Mouse (Mus musculus) CH12.LX (cell line): ENCODE data around the gene Aimp1. TPM values are rescaled to one million over a fixed set of nuclear protein-coding genes. Genes with fewer than 3 reads are reported as not detected.

Source experiments
- DNase-seq: peaks from one replicate; pipeline ENCODE4 v3.0.0-alpha.2; 2013; ENCODE audit errors: extremely low read depth
- H3K27ac ChIP-seq: 2 replicates; pipeline ENCODE4 v1.5.1; 2012; ENCODE audit warnings: low read depth, mild to moderate bottlenecking, control low read depth, moderate library complexity; ENCODE audit not compliant: insufficient read depth
- H3K27me3 ChIP-seq: replicated peaks from 2 replicates; pipeline ENCODE3; 2012; ENCODE audit warnings: inconsistent platforms
- H3K36me3 ChIP-seq, 2 experiments: replicated peaks in 1 of 2; 2 replicates each; pipeline versions ENCODE3 to v1.6.1; 2012; ENCODE audit warnings: inconsistent platforms in 1 of 2, low read length in 1 of 2, mild to moderate bottlenecking in 1 of 2, mixed read lengths in 1 of 2, moderate library complexity in 1 of 2; ENCODE audit not compliant: control insufficient read depth in 1 of 2, insufficient read depth in 1 of 2
- H3K4me1 ChIP-seq, 2 experiments: 2 replicates each; pipeline ENCODE4 v1.6.1; 2012; ENCODE audit warnings: inconsistent platforms in 1 of 2, moderate library complexity in 1 of 2; ENCODE audit not compliant: insufficient read depth in 2 of 2, control insufficient read depth in 1 of 2
- H3K4me2 ChIP-seq: 2 replicates; pipeline ENCODE4 v1.6.1; 2012; ENCODE audit warnings: low read depth, mild to moderate bottlenecking, control low read depth; ENCODE audit not compliant: poor library complexity, insufficient read depth, severe bottlenecking
- H3K4me3 ChIP-seq, 3 experiments: fragments of 150-350 bp in 1 of 3; sonication (generic) in 1 of 3; replicated peaks in 1 of 3; 2 replicates each; pipeline versions ENCODE3 to v1.5.1; 2011 to 2012; ENCODE audit warnings: low read depth in 2 of 3, low read length in 2 of 3, mild to moderate bottlenecking in 2 of 3, moderate library complexity in 2 of 3, control low read depth in 1 of 3, improper control_type of control experiment in 1 of 3, inconsistent platforms in 1 of 3, mixed read lengths in 1 of 3; ENCODE audit not compliant: poor library complexity in 1 of 3
- H3K79me2 ChIP-seq: replicated peaks from 2 replicates; pipeline ENCODE4 v1.6.1; 2012; ENCODE audit warnings: mild to moderate bottlenecking, moderate library complexity; ENCODE audit not compliant: control insufficient read depth, poor library complexity, insufficient read depth, severe bottlenecking; ENCODE audit errors: extremely low read depth
- H3K9ac ChIP-seq: 2 replicates; pipeline ENCODE4 v1.6.1; 2012; ENCODE audit warnings: low read depth, mild to moderate bottlenecking, control low read depth, moderate library complexity; ENCODE audit not compliant: insufficient read depth
- H3K9me3 ChIP-seq: replicated peaks from 2 replicates; pipeline ENCODE3; 2012; ENCODE audit warnings: low read length, inconsistent platforms, mixed read lengths
- CHD2 ChIP-seq: IDR thresholded peaks from 2 replicates; pipeline ENCODE4 v1.6.1; 2011; ENCODE audit warnings: low read length, improper control_type of control experiment
- CTCF ChIP-seq, 2 experiments: IDR thresholded peaks in 1 of 2; conservative IDR thresholded peaks in 1 of 2; 2 replicates each; pipeline ENCODE4 v1.5.1; 2011 to 2012; ENCODE audit warnings: low read depth in 2 of 2, low read length in 2 of 2, improper control_type of control experiment in 1 of 2, inconsistent platforms in 1 of 2, mild to moderate bottlenecking in 1 of 2, moderate library complexity in 1 of 2
- ELF1 ChIP-seq: IDR thresholded peaks from 2 replicates; pipeline ENCODE4 v1.6.1; 2014; ENCODE audit warnings: low read depth, mild to moderate bottlenecking, inconsistent platforms, low read length, improper control_type of control experiment
- EP300 ChIP-seq: IDR thresholded peaks from 2 replicates; pipeline ENCODE4 v1.6.1; 2011; ENCODE audit warnings: low read length, improper control_type of control experiment
- ETS1 ChIP-seq: conservative IDR thresholded peaks from 2 replicates; pipeline ENCODE4 v1.6.1; 2012; ENCODE audit warnings: low read depth, mild to moderate bottlenecking, inconsistent platforms, low read length, improper control_type of control experiment, moderate library complexity
- GABPA ChIP-seq: IDR thresholded peaks from 2 replicates; pipeline ENCODE4 v1.6.1; 2012; ENCODE audit warnings: low read depth, low read length, improper control_type of control experiment, inconsistent platforms; ENCODE audit not compliant: insufficient replicate concordance
- HCFC1 ChIP-seq: IDR thresholded peaks from 2 replicates; pipeline ENCODE4 v1.6.1; 2012; ENCODE audit warnings: low read depth, mild to moderate bottlenecking, inconsistent platforms, low read length, improper control_type of control experiment
- IRF4 ChIP-seq: IDR thresholded peaks from 2 replicates; pipeline ENCODE4 v1.6.1; 2014; ENCODE audit warnings: low read depth, mild to moderate bottlenecking, inconsistent platforms, low read length, improper control_type of control experiment
- JUN ChIP-seq: IDR thresholded peaks from 2 replicates; pipeline ENCODE4 v1.6.1; 2011; ENCODE audit warnings: low read depth, mild to moderate bottlenecking, low read length, improper control_type of control experiment, moderate library complexity; ENCODE audit not compliant: insufficient read depth
- JUND ChIP-seq: conservative IDR thresholded peaks from 2 replicates; pipeline ENCODE4 v1.6.1; 2011; ENCODE audit warnings: low read depth, low read length, improper control_type of control experiment
- KAT2A ChIP-seq: IDR thresholded peaks from 2 replicates; pipeline ENCODE4 v1.6.1; 2012; ENCODE audit warnings: low read length, improper control_type of control experiment, inconsistent platforms; ENCODE audit not compliant: insufficient replicate concordance
- MAFK ChIP-seq: IDR thresholded peaks from 2 replicates; pipeline ENCODE4 v1.6.1; 2011; ENCODE audit warnings: low read length, improper control_type of control experiment; ENCODE audit not compliant: insufficient replicate concordance
- MAX ChIP-seq: IDR thresholded peaks from 2 replicates; pipeline ENCODE4 v1.6.1; 2011; ENCODE audit warnings: low read length, improper control_type of control experiment
- MAZ ChIP-seq: IDR thresholded peaks from 2 replicates; pipeline ENCODE4 v1.6.1; 2012; ENCODE audit warnings: low read depth, mild to moderate bottlenecking, inconsistent platforms, low read length, improper control_type of control experiment, moderate library complexity
- MEF2A ChIP-seq: IDR thresholded peaks from 2 replicates; pipeline ENCODE4 v1.6.1; 2014; ENCODE audit warnings: low read depth, mild to moderate bottlenecking, inconsistent platforms, low read length, improper control_type of control experiment, borderline replicate concordance
- MXI1 ChIP-seq: IDR thresholded peaks from 2 replicates; pipeline ENCODE4 v1.6.1; 2011; ENCODE audit warnings: mild to moderate bottlenecking, low read depth, low read length, improper control_type of control experiment
- MYC ChIP-seq: IDR thresholded peaks from 2 replicates; pipeline ENCODE4 v1.6.1; 2011; ENCODE audit warnings: low read depth, mild to moderate bottlenecking, improper control_type of control experiment, low read length
- NELFE ChIP-seq: IDR thresholded peaks from 2 replicates; pipeline ENCODE4 v1.6.1; 2011; ENCODE audit warnings: low read depth, low read length, improper control_type of control experiment
- NRF1 ChIP-seq: IDR thresholded peaks from 2 replicates; pipeline ENCODE4 v1.6.1; 2014; ENCODE audit warnings: low read depth, mild to moderate bottlenecking, inconsistent platforms, low read length, improper control_type of control experiment, moderate library complexity
- PAX5 ChIP-seq: IDR thresholded peaks from 2 replicates; pipeline ENCODE4 v1.6.1; 2012; ENCODE audit warnings: low read length, inconsistent platforms, mixed read lengths
- POLR2A ChIP-seq: IDR thresholded peaks from 2 replicates; pipeline ENCODE4 v1.6.1; 2011; ENCODE audit warnings: low read depth, mild to moderate bottlenecking, improper control_type of control experiment, low read length
- POLR2AphosphoS2 ChIP-seq: IDR thresholded peaks from 2 replicates; pipeline ENCODE4 v1.6.1; 2011; ENCODE audit warnings: low read depth, low read length, improper control_type of control experiment
- RAD21 ChIP-seq: IDR thresholded peaks from 2 replicates; pipeline ENCODE4 v1.6.1; 2011; ENCODE audit warnings: low read depth, mild to moderate bottlenecking, low read length, improper control_type of control experiment, moderate library complexity
- RCOR1 ChIP-seq: conservative IDR thresholded peaks from 2 replicates; pipeline ENCODE4 v1.6.1; 2012; ENCODE audit warnings: low read depth, mild to moderate bottlenecking, inconsistent platforms, low read length, improper control_type of control experiment
- SIN3A ChIP-seq: IDR thresholded peaks from 2 replicates; pipeline ENCODE4 v1.6.1; 2012; ENCODE audit warnings: low read length, improper control_type of control experiment, inconsistent platforms
- SMC3 ChIP-seq: IDR thresholded peaks from 2 replicates; pipeline ENCODE4 v1.6.1; 2011; ENCODE audit warnings: low read depth, low read length, improper control_type of control experiment
- TCF12 ChIP-seq: IDR thresholded peaks from 2 replicates; pipeline ENCODE4 v1.6.1; 2014; ENCODE audit warnings: low read depth, mild to moderate bottlenecking, inconsistent platforms, low read length, improper control_type of control experiment
- UBTF ChIP-seq: IDR thresholded peaks from 2 replicates; pipeline ENCODE4 v1.6.1; 2012; ENCODE audit warnings: low read depth, mild to moderate bottlenecking, inconsistent platforms, low read length, improper control_type of control experiment, moderate library complexity
- USF1 ChIP-seq: IDR thresholded peaks from 2 replicates; pipeline ENCODE4 v1.6.1; 2014; ENCODE audit warnings: low read depth, mild to moderate bottlenecking, inconsistent platforms, low read length, improper control_type of control experiment
- USF2 ChIP-seq: conservative IDR thresholded peaks from 2 replicates; pipeline ENCODE4 v1.6.1; 2011; ENCODE audit warnings: low read depth, low read length, improper control_type of control experiment
- ZC3H11A ChIP-seq: IDR thresholded peaks from 2 replicates; pipeline ENCODE4 v1.6.1; 2012; ENCODE audit warnings: low read depth, mild to moderate bottlenecking, inconsistent platforms, low read length, improper control_type of control experiment
- ZMIZ1 ChIP-seq: IDR thresholded peaks from 2 replicates; pipeline ENCODE4 v1.6.1; 2012; ENCODE audit warnings: low read depth, mild to moderate bottlenecking, inconsistent platforms, low read length, improper control_type of control experiment
- ZNF384 ChIP-seq: IDR thresholded peaks from 2 replicates; pipeline ENCODE4 v1.6.1; 2012; ENCODE audit warnings: low read depth, low read length, improper control_type of control experiment, inconsistent platforms
- dilution Hi-C: fragments of 300-500 bp; cut with MboI; formaldehyde crosslinking; loops from 2 replicates; pipeline ENCODE4 v1.14.3; 2020; ENCODE audit warnings: low sequenced_read_pairs; ENCODE audit not compliant: extremely low pct_unique_long_range_greater_than_20kb, extremely low pct_ligation_motif_present
- in situ Hi-C: fragments of 300-500 bp; cut with MboI; formaldehyde crosslinking; loops from 3 replicates; pipeline ENCODE4 v1.14.3; 2019; ENCODE audit warnings: low sequenced_read_pairs, low pct_ligation_motif_present, low pct_unique_long_range_greater_than_20kb, mixed read lengths
- polyA plus RNA-seq: library from polyadenylated mRNA; unstranded; fragments of >175 nt; gene quantifications from 2 replicates; pipeline ENCODE4 v1.2.1, GENCODE M21; 2012; ENCODE audit warnings: low read depth; ENCODE audit not compliant: insufficient read length
- total RNA-seq, 2 experiments: library from RNA; depleted of rRNA; stranded (reverse); fragments of 300-350 nt in 1 of 2; fragments of >200 nt in 1 of 2; gene quantifications; 2 replicates each; pipeline ENCODE4 v1.2.3; 2012 to 2014

Aimp1 gene
- total and polyA plus RNA-seq, 3 experiments, result 298 to 390 (median 305) TPM

DNA sequence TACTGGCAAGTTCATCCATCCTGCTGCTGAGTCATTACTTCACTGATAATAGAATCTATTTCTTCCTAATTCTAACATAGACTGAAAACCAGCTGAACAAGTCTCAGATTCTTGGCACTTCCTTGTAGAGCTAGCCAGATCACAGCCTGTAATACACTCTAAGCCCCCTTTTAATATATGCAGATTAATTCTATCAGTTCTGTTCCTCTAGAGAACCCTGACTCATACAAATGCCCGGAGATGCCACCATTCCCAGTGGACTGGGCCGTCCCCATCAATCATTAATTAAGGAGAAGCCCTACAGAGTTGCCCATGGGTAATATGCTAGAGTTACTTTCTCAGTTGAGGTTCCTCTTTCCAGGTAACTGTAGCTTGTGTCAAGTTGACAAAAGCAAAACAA, 28.2 kb downstream of the Aimp1 start:
- in situ Hi-C loops, result no loop called here
- DNase-seq, result peak; percentile 32
- TF ChIP-seq NELFE (no peak), MYC (no peak), USF1 (no peak), POLR2AphosphoS2 (no peak), UBTF (no peak), SMC3 (no peak), SIN3A (no peak), MEF2A (no peak), ZMIZ1 (no peak), ELF1 (no peak), EP300 (no peak), MAZ (no peak), MAX (no peak), USF2 (no peak), RCOR1 (no peak), HCFC1 (no peak), TCF12 (no peak), CTCF (conservative IDR thresholded peaks at IDR 0.05 in 1 of 2, IDR thresholded peaks at IDR 0.05 in 1 of 2; ENCODE audit: low read depth in 2 of 2, low read length in 2 of 2) (no peak)
- peaks cover 22 to 38% of the 10 kb centered on the region in 2 experiments for H3K36me3 ChIP-seq
- H3K79me2 ChIP-seq, result no peaks in the 10 kb centered on the region
- H3K4me2 ChIP-seq, result no peak overlapping the region
- H3K9ac ChIP-seq, result no peak overlapping the region
- dilution Hi-C loops, result no loop called here
- peaks cover 0 to 7% of the 10 kb centered on the region in 2 experiments; a peak in 2 of 4 replicates for H3K4me1 ChIP-seq
- no peak overlapping the region for H3K27ac ChIP-seq
- no peaks in the 10 kb centered on the region for H3K9me3 ChIP-seq
- H3K27me3 ChIP-seq, result no peaks in the 10 kb centered on the region
- H3K4me3 ChIP-seq, result no peak overlapping the region

DNA sequence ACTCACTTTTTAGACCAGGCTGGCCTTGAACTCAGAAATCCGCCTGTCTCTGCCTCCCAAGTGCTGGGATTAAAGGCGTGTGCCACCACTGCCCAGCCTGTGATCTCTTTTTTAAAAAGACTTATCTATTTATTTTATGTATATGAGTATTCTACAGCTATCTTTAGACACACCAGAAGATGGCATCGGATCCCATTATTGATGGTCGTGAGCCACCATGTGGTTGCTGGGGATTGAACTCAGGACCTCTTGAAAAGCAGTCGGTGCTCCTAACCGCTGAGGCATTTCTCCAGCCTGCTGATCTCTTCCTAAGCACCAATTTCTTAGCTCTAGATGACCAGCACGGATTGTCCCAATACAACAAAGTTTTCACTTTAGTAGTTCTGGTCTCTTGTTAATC, 30.2 kb downstream of the Aimp1 start:
- no peak for DNase-seq
- no peak overlapping the region for H3K4me3 ChIP-seq
- H3K9ac ChIP-seq, result no peak overlapping the region
- peaks cover 0 to 7% of the 10 kb centered on the region in 2 experiments; a peak in 2 of 4 replicates for H3K4me1 ChIP-seq
- H3K36me3 ChIP-seq, result peaks cover 5 to 18% of the 10 kb centered on the region in 2 experiments
- in situ Hi-C loops (no loop called here), dilution Hi-C loops (no loop called here)
- H3K27ac ChIP-seq, result no peak overlapping the region
- H3K9me3 ChIP-seq, result no peaks in the 10 kb centered on the region
- H3K79me2 ChIP-seq, result no peaks in the 10 kb centered on the region
- no peaks in the 10 kb centered on the region for H3K27me3 ChIP-seq
- no peak overlapping the region for H3K4me2 ChIP-seq
- TF ChIP-seq POLR2AphosphoS2, result no peak
- TF ChIP-seq ZNF384, result peak; percentile 34; the same call in 1 of the 2 replicates
- no peak for TF ChIP-seq CHD2
- no peak for TF ChIP-seq GABPA
- no peak for TF ChIP-seq POLR2A
- no peak for TF ChIP-seq KAT2A
- TF ChIP-seq USF1, result no peak
- no peak for TF ChIP-seq HCFC1
- TF ChIP-seq EP300, result no peak
- no peak for TF ChIP-seq MAFK
- TF ChIP-seq NELFE, result no peak
- no peak for TF ChIP-seq MXI1
- no peak for TF ChIP-seq UBTF
- no peak for TF ChIP-seq MAX
- no peak for TF ChIP-seq JUN
- peak; percentile 39 for TF ChIP-seq SMC3
- TF ChIP-seq NRF1, result no peak
- TF ChIP-seq IRF4, result no peak
- TF ChIP-seq TCF12, result no peak
- TF ChIP-seq ZC3H11A, result no peak
- TF ChIP-seq JUND, result no peak
- TF ChIP-seq PAX5, result no peak
- no peak for TF ChIP-seq RCOR1
- TF ChIP-seq ETS1, result no peak
- peak in 1 of 2 experiments; percentile 58; a peak in 2 of 4 replicates for TF ChIP-seq CTCF (conservative IDR thresholded peaks at IDR 0.05 in 1 of 2, IDR thresholded peaks at IDR 0.05 in 1 of 2; ENCODE audit: low read depth in 2 of 2, low read length in 2 of 2)
- peak; percentile 39 for TF ChIP-seq RAD21
